Mouse (Mus musculus) embryonic facial prominence, embryonic 14.5 days (tissue): ENCODE measurements at regions not wholly inside any gene's neighbourhood (a gene's known extent, or its start where the extent isn't known, plus 50 kb on each side); places are given as distances from the start of the nearest gene placed in this dataset.

Experiments used
- ATAC-seq: fragments of 200-750 bp; cut with Nextera tagmentation; 2 replicates; pipeline ENCODE4 v1.8.0; 2017; ENCODE audit warnings: low read depth, moderate number of reproducible peaks, moderate TSS enrichment
- DNase-seq: peaks from one replicate; pipeline ENCODE4 v3.0.0-alpha.2; 2015; ENCODE audit warnings: low spot score
- H3K27ac ChIP-seq: fragments of 300-500 bp; sonication (generic); replicated peaks from 2 replicates; pipeline ENCODE4 v1.5.1; 2014; ENCODE audit warnings: low read depth, mild to moderate bottlenecking, low read length, moderate library complexity
- H3K27me3 ChIP-seq: fragments of 300-500 bp; sonication (generic); replicated peaks from 2 replicates; pipeline ENCODE4 v1.6.1; 2014; ENCODE audit warnings: low read length; ENCODE audit not compliant: control insufficient read depth, insufficient read depth
- H3K36me3 ChIP-seq: fragments of 300-500 bp; sonication (generic); 2 replicates; pipeline ENCODE4 v1.6.1; 2014; ENCODE audit warnings: low read length, mixed read lengths; ENCODE audit not compliant: control insufficient read depth, insufficient read depth
- H3K4me1 ChIP-seq: fragments of 300-500 bp; sonication (generic); 2 replicates; pipeline ENCODE4 v1.6.1; 2014; ENCODE audit warnings: antibody characterized with exemption, low read length; ENCODE audit not compliant: control insufficient read depth, insufficient read depth
- H3K4me2 ChIP-seq: fragments of 300-500 bp; sonication (generic); 2 replicates; pipeline ENCODE4 v1.6.1; 2014; ENCODE audit warnings: low read depth, mild to moderate bottlenecking, low read length, moderate library complexity, mixed read lengths
- H3K4me3 ChIP-seq: fragments of 300-500 bp; sonication (generic); 2 replicates; pipeline ENCODE4 v1.5.1; 2014; ENCODE audit warnings: low read depth, mild to moderate bottlenecking, low read length
- H3K9ac ChIP-seq: fragments of 300-500 bp; sonication (generic); 2 replicates; pipeline ENCODE4 v1.6.1; 2014; ENCODE audit warnings: low read depth, mild to moderate bottlenecking, low read length, moderate library complexity, mixed read lengths
- H3K9me3 ChIP-seq: fragments of 300-500 bp; sonication (generic); 2 replicates; pipeline ENCODE4 v1.6.1; 2016; ENCODE audit warnings: low read length; ENCODE audit not compliant: control insufficient read depth
- WGBS: fragments of 180-500 bp; shearing (Covaris S2); extraction: QIAGEN DNeasy Blood & Tissue Kit; methylation state at CpG from one replicate; pipeline ENCODE4 v1.1.7; 2014; 5-methylcytosine and 5-hydroxymethylcytosine counted together

GRCm38 (mm10) chr2:169154881-169155280 is 199.5 kb upstream of the Zfp64 start:
- WGBS = 77% methylated on average over 12 of the region's 12 CpGs
- DNase-seq (no peak), ATAC-seq (no peak)
- Histone ChIP-seq H3K36me3 (no peaks in the 10 kb centered on the region), H3K27me3 (no peaks in the 10 kb centered on the region), H3K9ac (no peak overlapping the region), H3K9me3 (no peaks in the 10 kb centered on the region), H3K4me2 (no peak overlapping the region), H3K4me1 (peaks cover 6% of the 10 kb centered on the region), H3K27ac (no peak overlapping the region), H3K4me3 (no peak overlapping the region)

GRCm38 (mm10) chr2:169147655-169148054 is 192.3 kb upstream of the Zfp64 start:
- H3K9ac ChIP-seq = no peak overlapping the region
- H3K4me3 ChIP-seq = no peak overlapping the region
- H3K36me3 ChIP-seq = no peaks in the 10 kb centered on the region
- H3K27me3 ChIP-seq = 0 out of 2 replicates have a peak, but pooled peaks cover 2% of the 10 kb centered on the region
- H3K27ac ChIP-seq = no peak overlapping the region
- H3K9me3 ChIP-seq = no peaks in the 10 kb centered on the region
- ATAC-seq = no peak
- 79% methylated on average over 7 of the region's 7 CpGs for WGBS
- no peak for DNase-seq
- H3K4me1 ChIP-seq = no peaks in the 10 kb centered on the region
- no peak overlapping the region for H3K4me2 ChIP-seq

- H3K9ac ChIP-seq = no peak overlapping the region
- H3K4me3 ChIP-seq = no peak overlapping the region
- no peaks in the 10 kb centered on the region for H3K9me3 ChIP-seq
- no peak overlapping the region for H3K4me2 ChIP-seq
- no peaks in the 10 kb centered on the region for H3K36me3 ChIP-seq
- no peak for ATAC-seq
- 63% methylated on average over 8 of the region's 8 CpGs for WGBS
- DNase-seq = no peak
- H3K27me3 ChIP-seq = 0 out of 2 replicates have a peak, but pooled peaks cover 2% of the 10 kb centered on the region
- no peak overlapping the region for H3K27ac ChIP-seq
- no peaks in the 10 kb centered on the region for H3K4me1 ChIP-seq
Measured at GRCm38 (mm10) chr2:169142224-169142623, 186.8 kb upstream of the Zfp64 start.

GRCm38 (mm10) chr2:169133855-169134254 is 178.5 kb upstream of the Zfp64 start:
- H3K9ac ChIP-seq = no peak overlapping the region
- H3K27me3 ChIP-seq = no peaks in the 10 kb centered on the region
- WGBS = 59% methylated on average over 15 of the region's 15 CpGs
- H3K4me2 ChIP-seq = no peak overlapping the region
- H3K4me3 ChIP-seq = no peak overlapping the region
- no peaks in the 10 kb centered on the region for H3K4me1 ChIP-seq
- H3K9me3 ChIP-seq = no peaks in the 10 kb centered on the region
- DNase-seq (no peak), ATAC-seq (no peak)
- no peak overlapping the region for H3K27ac ChIP-seq
- H3K36me3 ChIP-seq = no peaks in the 10 kb centered on the region

- H3K4me3 ChIP-seq = no peak overlapping the region
- H3K27ac ChIP-seq = no peak overlapping the region
- 76% methylated on average over 10 of the region's 10 CpGs for WGBS
- no peak overlapping the region for H3K4me2 ChIP-seq
- no peaks in the 10 kb centered on the region for H3K27me3 ChIP-seq
- ATAC-seq (no peak), DNase-seq (no peak)
- H3K36me3 ChIP-seq = no peaks in the 10 kb centered on the region
- no peak overlapping the region for H3K9ac ChIP-seq
- no peaks in the 10 kb centered on the region for H3K9me3 ChIP-seq
- H3K4me1 ChIP-seq = no peaks in the 10 kb centered on the region
Measured at GRCm38 (mm10) chr2:169125476-169125875, 170.1 kb upstream of the Zfp64 start.

GRCm38 (mm10) chr2:169122887-169123286 is 167.5 kb upstream of the Zfp64 start:
- WGBS = 91% methylated on average over 7 of the region's 7 CpGs

GRCm38 (mm10) chr2:169116841-169117240 is 161.5 kb upstream of the Zfp64 start:
- H3K27me3 ChIP-seq = no peaks in the 10 kb centered on the region
- DNase-seq (peak; percentile 26), ATAC-seq (no peak)
- no peak overlapping the region for H3K27ac ChIP-seq
- H3K9ac ChIP-seq = no peak overlapping the region
- 45% methylated on average over 10 of the region's 10 CpGs for WGBS
- H3K4me3 ChIP-seq = no peak overlapping the region
- H3K9me3 ChIP-seq = no peaks in the 10 kb centered on the region
- no peaks in the 10 kb centered on the region for H3K4me1 ChIP-seq
- no peaks in the 10 kb centered on the region for H3K36me3 ChIP-seq
- no peak overlapping the region for H3K4me2 ChIP-seq

More at GRCm38 (mm10) chr2:169122887-169123286, 167.5 kb upstream of the Zfp64 start:
- H3K36me3 ChIP-seq = no peaks in the 10 kb centered on the region
- no peak overlapping the region for H3K27ac ChIP-seq
- no peak for DNase-seq
- H3K4me1 ChIP-seq = no peaks in the 10 kb centered on the region
- no peak overlapping the region for H3K9ac ChIP-seq
- no peaks in the 10 kb centered on the region for H3K27me3 ChIP-seq
- no peak overlapping the region for H3K4me2 ChIP-seq
- no peak overlapping the region for H3K4me3 ChIP-seq
- no peak for ATAC-seq
- H3K9me3 ChIP-seq = no peaks in the 10 kb centered on the region

GRCm38 (mm10) chr2:169109044-169109443 is 153.7 kb upstream of the Zfp64 start:
- Histone ChIP-seq H3K27ac (no peak overlapping the region), H3K27me3 (no peaks in the 10 kb centered on the region), H3K4me2 (no peak overlapping the region), H3K4me3 (no peak overlapping the region), H3K9ac (no peak overlapping the region), H3K9me3 (no peaks in the 10 kb centered on the region), H3K36me3 (no peaks in the 10 kb centered on the region), H3K4me1 (no peaks in the 10 kb centered on the region)
- DNase-seq (no peak), ATAC-seq (no peak)
- 93% methylated on average over 4 of the region's 4 CpGs for WGBS

GRCm38 (mm10) chr2:169108037-169108436 is 152.7 kb upstream of the Zfp64 start:
- Histone ChIP-seq H3K4me2 (no peak overlapping the region), H3K4me1 (no peaks in the 10 kb centered on the region), H3K27me3 (no peaks in the 10 kb centered on the region), H3K9me3 (no peaks in the 10 kb centered on the region), H3K36me3 (no peaks in the 10 kb centered on the region), H3K27ac (no peak overlapping the region), H3K9ac (no peak overlapping the region), H3K4me3 (no peak overlapping the region)
- WGBS = 37% methylated on average over 10 of the region's 10 CpGs
- DNase-seq = peak; percentile 30
- no peak for ATAC-seq
